Mouse (Mus musculus): ENCODE measurements around the gene Usp53. TPM values are rescaled to one million over a fixed set of nuclear protein-coding genes. Genes with fewer than 3 reads are reported as not detected.

Usp53 gene
- polyA plus RNA-seq, 1 experiment from 2014 or later = 9.2 TPM

- no peak overlapping the region for H3K4me3 ChIP-seq (ENCODE audit: low read length)
- no peaks in the 10 kb centered on the region for H3K9me3 ChIP-seq (ENCODE audit: control insufficient read depth, low read length)
- H3K9ac ChIP-seq (ENCODE audit: low read depth, low read length) = no peak overlapping the region
- H3K36me3 ChIP-seq (ENCODE audit: control insufficient read depth, insufficient read depth, low read length) = no peaks in the 10 kb centered on the region
- no peaks in the 10 kb centered on the region for H3K27me3 ChIP-seq (replicated peaks; ENCODE audit: control insufficient read depth, insufficient read depth, low read length)
- H3K27ac ChIP-seq (ENCODE audit: low read length) = no peak overlapping the region
- H3K4me2 ChIP-seq (ENCODE audit: low read depth, low read length) = no peak overlapping the region
- H3K4me1 ChIP-seq (ENCODE audit: control insufficient read depth, insufficient read depth, low read length) = no peaks in the 10 kb centered on the region
- no peak for ATAC-seq
- 94% methylated on average over 2 of the region's 2 CpGs for WGBS
These were observed 76.5 kb downstream of the Usp53 start for GRCm38 (mm10) chr3:122907841-122908240.

- no peaks in the 10 kb centered on the region for H3K9me3 ChIP-seq (ENCODE audit: control insufficient read depth, low read length)
- peak; percentile 63 for ATAC-seq
- no peaks in the 10 kb centered on the region for H3K4me1 ChIP-seq (ENCODE audit: control insufficient read depth, insufficient read depth, low read length)
- H3K27ac ChIP-seq (ENCODE audit: low read length) = no peak overlapping the region
- H3K4me2 ChIP-seq (ENCODE audit: low read depth, low read length) = no peak overlapping the region
- no peak overlapping the region for H3K9ac ChIP-seq (ENCODE audit: low read depth, low read length)
- 39% methylated on average over 12 of the region's 12 CpGs for WGBS
- H3K36me3 ChIP-seq (ENCODE audit: control insufficient read depth, insufficient read depth, low read length) = no peaks in the 10 kb centered on the region
- no peak overlapping the region for H3K4me3 ChIP-seq (ENCODE audit: low read length)
- H3K27me3 ChIP-seq (replicated peaks; ENCODE audit: control insufficient read depth, insufficient read depth, low read length) = no peaks in the 10 kb centered on the region
These were observed 80.4 kb downstream of the Usp53 start for GRCm38 (mm10) chr3:122903746-122904433.

- Histone ChIP-seq H3K9me3 (ENCODE audit: control insufficient read depth, low read length) (no peaks in the 10 kb centered on the region), H3K4me1 (ENCODE audit: control insufficient read depth, insufficient read depth, low read length) (no peaks in the 10 kb centered on the region), H3K36me3 (ENCODE audit: control insufficient read depth, insufficient read depth, low read length) (no peaks in the 10 kb centered on the region), H3K4me3 (ENCODE audit: low read length) (no peak overlapping the region), H3K4me2 (ENCODE audit: low read depth, low read length) (no peak overlapping the region), H3K27ac (ENCODE audit: low read length) (no peak overlapping the region), H3K9ac (ENCODE audit: low read depth, low read length) (no peak overlapping the region), H3K27me3 (replicated peaks; ENCODE audit: control insufficient read depth, insufficient read depth, low read length) (no peaks in the 10 kb centered on the region)
- peak; percentile 34; the same call in 1 of the 2 replicates for ATAC-seq
- WGBS = 56% methylated on average over 6 of the region's 6 CpGs
These were observed 86.1 kb downstream of the Usp53 start for GRCm38 (mm10) chr3:122898254-122898653.

GRCm38 (mm10) chr3:122895189-122895731, 89.0 kb downstream of the Usp53 start:
- 0 out of 2 replicates have a peak overlapping the region, but pooled peaks have one; percentile 6 for H3K9ac ChIP-seq (ENCODE audit: low read depth, low read length)
- H3K4me2 ChIP-seq (ENCODE audit: low read depth, low read length) = peak overlapping the region; percentile 3; the same call in 1 of the 2 replicates
- peak overlapping the region; percentile 69 for H3K27ac ChIP-seq (ENCODE audit: low read length)
- H3K4me1 ChIP-seq (ENCODE audit: control insufficient read depth, insufficient read depth, low read length) = no peaks in the 10 kb centered on the region
- H3K9me3 ChIP-seq (ENCODE audit: control insufficient read depth, low read length) = no peaks in the 10 kb centered on the region
- H3K36me3 ChIP-seq (ENCODE audit: control insufficient read depth, insufficient read depth, low read length) = no peaks in the 10 kb centered on the region
- H3K27me3 ChIP-seq (replicated peaks; ENCODE audit: control insufficient read depth, insufficient read depth, low read length) = no peaks in the 10 kb centered on the region
- H3K4me3 ChIP-seq (ENCODE audit: low read length) = peak overlapping the region; percentile 32
- peak; percentile 89 for ATAC-seq
- WGBS = 56% methylated on average over 11 of the region's 11 CpGs

GRCm38 (mm10) chr3:122894772-122895171, 89.5 kb downstream of the Usp53 start, which contains the start of gene Fabp2:
Gene Fabp2 (plus strand): TSS chr3:122895072.
- Histone ChIP-seq H3K9ac (ENCODE audit: low read depth, low read length) (0 out of 2 replicates have a peak within 1 kb of the TSS, but pooled peaks have one; percentile 6), H3K4me3 (ENCODE audit: low read length) (peak within 1 kb of the TSS; percentile 32), H3K4me2 (ENCODE audit: low read depth, low read length) (peak within 1 kb of the TSS; percentile 3; the same call in 1 of the 2 replicates), H3K4me1 (ENCODE audit: control insufficient read depth, insufficient read depth, low read length) (no peaks in the 10 kb centered on the region), H3K9me3 (ENCODE audit: control insufficient read depth, low read length) (no peaks in the 10 kb centered on the region), H3K36me3 (ENCODE audit: control insufficient read depth, insufficient read depth, low read length) (no peaks in the 10 kb centered on the region), H3K27me3 (replicated peaks; ENCODE audit: control insufficient read depth, insufficient read depth, low read length) (no peaks in the 10 kb centered on the region), H3K27ac (ENCODE audit: low read length) (peak within 1 kb of the TSS; percentile 69)
- 89% methylated on average over 3 of the region's 3 CpGs for WGBS
- ATAC-seq = 0 out of 2 replicates have a peak, but pooled peaks have one; percentile 2

GRCm38 (mm10) chr3:122888371-122888819, 95.9 kb downstream of the Usp53 start:
- WGBS = 63% methylated on average over 5 of the region's 5 CpGs
- 0 out of 2 replicates have a peak overlapping the region, but pooled peaks have one; percentile 2 for H3K4me2 ChIP-seq (ENCODE audit: low read depth, low read length)
- no peak overlapping the region for H3K4me3 ChIP-seq (ENCODE audit: low read length)
- no peaks in the 10 kb centered on the region for H3K36me3 ChIP-seq (ENCODE audit: control insufficient read depth, insufficient read depth, low read length)
- H3K9me3 ChIP-seq (ENCODE audit: control insufficient read depth, low read length) = no peaks in the 10 kb centered on the region
- peak; percentile 73 for ATAC-seq
- no peaks in the 10 kb centered on the region for H3K27me3 ChIP-seq (replicated peaks; ENCODE audit: control insufficient read depth, insufficient read depth, low read length)
- H3K4me1 ChIP-seq (ENCODE audit: control insufficient read depth, insufficient read depth, low read length) = no peaks in the 10 kb centered on the region
- H3K27ac ChIP-seq (ENCODE audit: low read length) = peak overlapping the region; percentile 71
- H3K9ac ChIP-seq (ENCODE audit: low read depth, low read length) = no peak overlapping the region

- peak; percentile 71 for ATAC-seq
- no peak overlapping the region for H3K4me2 ChIP-seq (ENCODE audit: low read depth, low read length)
These were observed 96.6 kb downstream of the Usp53 start for GRCm38 (mm10) chr3:122887505-122888301.

More at GRCm38 (mm10) chr3:122887505-122888301, 96.6 kb downstream of the Usp53 start:
- H3K27me3 ChIP-seq (replicated peaks; ENCODE audit: control insufficient read depth, insufficient read depth, low read length) = no peaks in the 10 kb centered on the region
- H3K9ac ChIP-seq (ENCODE audit: low read depth, low read length) = no peak overlapping the region
- peak overlapping the region; percentile 71 for H3K27ac ChIP-seq (ENCODE audit: low read length)
- no peaks in the 10 kb centered on the region for H3K9me3 ChIP-seq (ENCODE audit: control insufficient read depth, low read length)
- no peaks in the 10 kb centered on the region for H3K36me3 ChIP-seq (ENCODE audit: control insufficient read depth, insufficient read depth, low read length)
- 53% methylated on average over 4 of the region's 4 CpGs for whole genome bisulfite sequencing
- H3K4me3 ChIP-seq (ENCODE audit: low read length) = no peak overlapping the region
- no peaks in the 10 kb centered on the region for H3K4me1 ChIP-seq (ENCODE audit: control insufficient read depth, insufficient read depth, low read length)

Data from intestine, embryonic 16.5 days (tissue).